Mouse (Mus musculus) ES-E14 (cell line): ENCODE measurements around the gene Ppt2.

Experiments used
- HCFC1 ChIP-seq: IDR thresholded peaks from 2 replicates; pipeline ENCODE4 v1.6.1; 2012; ENCODE audit warnings: low read length, inconsistent platforms, borderline replicate concordance; ENCODE audit not compliant: insufficient read depth
- MAFK ChIP-seq: IDR thresholded peaks from 2 replicates; pipeline ENCODE4 v1.6.1; 2014; ENCODE audit warnings: mild to moderate bottlenecking, low read depth, low read length, inconsistent platforms; ENCODE audit not compliant: insufficient read depth

- TF ChIP-seq MAFK, result no peak
- no peak for TF ChIP-seq HCFC1
Measured at GRCm38 (mm10) chr17:34658591-34658990, 30.3 kb upstream of the Ppt2 start.
